Mouse (Mus musculus): ENCODE results near the gene Foxa2.

DNA sequence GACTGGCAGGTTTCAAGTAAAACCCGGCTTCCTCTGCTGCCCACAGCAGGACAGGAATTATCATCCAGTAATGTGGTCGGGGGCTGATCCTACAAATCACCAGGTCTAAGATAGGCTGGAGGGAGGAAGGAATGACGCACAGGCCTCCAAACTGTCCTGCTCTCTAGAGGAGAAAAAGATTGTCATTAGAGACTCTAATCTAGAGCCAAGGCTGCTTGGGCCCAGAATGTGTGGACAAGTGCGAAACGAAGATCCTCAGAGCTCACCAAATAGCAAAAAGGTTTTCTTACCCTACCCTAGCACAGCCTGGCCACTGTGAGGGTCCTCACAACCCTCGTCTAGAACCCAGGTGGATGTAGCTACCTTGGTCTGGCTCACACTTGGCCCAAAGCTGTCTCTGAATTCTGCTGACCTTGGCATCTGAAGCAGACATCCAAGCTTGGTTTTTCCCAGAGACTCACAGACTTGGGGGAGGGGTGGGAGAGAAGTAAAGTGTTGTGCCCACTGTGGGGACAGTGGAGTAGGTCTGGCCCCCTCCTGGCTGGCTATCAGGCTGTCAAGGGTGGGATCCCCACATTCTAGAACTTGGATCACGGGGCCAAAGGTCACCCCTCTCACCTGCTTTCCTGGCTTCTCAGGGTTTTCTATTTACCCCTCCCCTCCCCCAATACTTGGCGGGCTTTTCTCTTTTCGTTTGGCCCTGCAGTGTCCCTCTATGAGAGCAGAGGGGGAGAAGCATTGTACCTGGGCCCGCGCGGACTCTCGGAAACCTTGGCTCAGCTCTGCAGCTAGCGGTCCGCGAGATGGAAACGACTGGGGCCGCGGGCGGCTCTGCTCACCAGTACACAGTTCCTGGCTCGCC, 16.8 kb downstream of the Foxa2 start:
- no peak for TF ChIP-seq EP300 (IDR thresholded peaks at IDR 0.05; ENCODE audit: low read depth)
- no peak for TF ChIP-seq CTCF (IDR thresholded peaks at IDR 0.05; ENCODE audit: low read depth)

All from liver, embryonic 14.5 days (tissue).